Mouse (Mus musculus): ENCODE data around the gene Tnfsf13b. TPM values are rescaled to one million over a fixed set of nuclear protein-coding genes. Genes with fewer than 3 reads are reported as not detected.

Tnfsf13b gene
- polyA plus RNA-seq, 1 experiment from 2014 or later: 0.25 TPM

DNA sequence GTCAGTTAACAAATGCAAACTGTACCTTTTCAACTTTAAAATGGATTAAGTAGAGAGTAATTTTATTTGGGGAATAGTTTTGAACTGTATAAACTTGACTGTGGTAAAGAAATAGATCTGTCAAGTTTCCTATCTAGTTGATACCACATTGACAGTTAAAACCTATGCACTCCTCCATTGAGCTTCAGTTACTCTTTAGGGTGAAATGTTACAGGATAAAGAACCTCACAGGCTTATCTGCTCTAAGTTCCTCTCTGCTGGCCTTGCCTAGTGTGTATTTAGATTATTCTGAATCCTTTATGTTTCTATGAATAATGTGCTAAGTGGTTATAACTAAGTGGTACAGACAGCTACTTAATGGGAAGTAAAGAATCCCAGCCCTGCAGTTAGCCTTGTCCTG is 26.1 kb upstream of the Tnfsf13b start:
- Histone ChIP-seq H3K9me3 (ENCODE audit: control insufficient read depth, low read length) (no peaks in the 10 kb centered on the region), H3K4me1 (replicated peaks; ENCODE audit: control insufficient read depth, insufficient read depth) (peaks cover 8% of the 10 kb centered on the region), H3K27me3 (ENCODE audit: control insufficient read depth, insufficient read depth, low read length) (no peaks in the 10 kb centered on the region), H3K27ac (replicated peaks) (no peak overlapping the region), H3K4me2 (replicated peaks; ENCODE audit: low read depth) (no peak overlapping the region), H3K9ac (ENCODE audit: low read length) (no peak overlapping the region), H3K4me3 (ENCODE audit: low read depth, low read length) (no peak overlapping the region), H3K36me3 (ENCODE audit: control insufficient read depth, insufficient read depth, low read length) (no peaks in the 10 kb centered on the region)
- ATAC-seq (ENCODE audit: low FRiP score, low TSS enrichment): no peak
- no peak for TF ChIP-seq EP300 (optimal IDR thresholded peaks at IDR 0.05)
- TF ChIP-seq CTCF (IDR thresholded peaks at IDR 0.05; ENCODE audit: low read depth): no peak
- no peak for DNase-seq (ENCODE audit: low spot score)

DNA sequence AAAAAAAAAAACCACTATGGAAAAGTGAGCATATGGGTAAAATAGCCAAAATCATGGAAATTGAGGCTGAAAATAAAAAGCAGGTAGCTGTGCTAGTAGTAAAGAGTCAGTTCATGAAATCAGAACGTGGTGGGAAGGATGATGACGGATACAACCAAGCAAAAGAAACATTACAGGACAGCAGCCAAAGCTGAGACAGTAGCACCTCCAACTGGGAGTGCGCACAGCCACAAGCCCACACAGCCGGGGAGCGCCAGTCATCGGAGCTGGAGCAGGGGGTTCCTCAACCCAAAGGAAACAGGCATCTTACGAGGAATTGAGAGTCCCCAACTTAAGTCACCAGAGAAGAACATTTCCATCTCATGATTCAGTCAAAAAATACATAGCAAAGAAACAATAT is 2.2 kb upstream of the Tnfsf13b start:
- H3K4me2 ChIP-seq (replicated peaks; ENCODE audit: low read depth): no peak overlapping the region
- TF ChIP-seq EP300 (optimal IDR thresholded peaks at IDR 0.05) (no peak), CTCF (IDR thresholded peaks at IDR 0.05; ENCODE audit: low read depth) (no peak)
- H3K27ac ChIP-seq (replicated peaks): no peak overlapping the region
- H3K36me3 ChIP-seq (ENCODE audit: control insufficient read depth, insufficient read depth, low read length): no peaks in the 10 kb centered on the region
- H3K9me3 ChIP-seq (ENCODE audit: control insufficient read depth, low read length): no peaks in the 10 kb centered on the region
- no peak overlapping the region for H3K9ac ChIP-seq (ENCODE audit: low read length)
- DNase-seq (ENCODE audit: low spot score) (no peak), ATAC-seq (ENCODE audit: low FRiP score, low TSS enrichment) (no peak)
- 78% methylated on average over 7 of the region's 7 CpGs for WGBS
- H3K4me1 ChIP-seq (replicated peaks; ENCODE audit: control insufficient read depth, insufficient read depth): peaks cover 2% of the 10 kb centered on the region; the same call in 1 of the 2 replicates
- H3K4me3 ChIP-seq (ENCODE audit: low read depth, low read length): no peak overlapping the region
- no peaks in the 10 kb centered on the region for H3K27me3 ChIP-seq (ENCODE audit: control insufficient read depth, insufficient read depth, low read length)

DNA sequence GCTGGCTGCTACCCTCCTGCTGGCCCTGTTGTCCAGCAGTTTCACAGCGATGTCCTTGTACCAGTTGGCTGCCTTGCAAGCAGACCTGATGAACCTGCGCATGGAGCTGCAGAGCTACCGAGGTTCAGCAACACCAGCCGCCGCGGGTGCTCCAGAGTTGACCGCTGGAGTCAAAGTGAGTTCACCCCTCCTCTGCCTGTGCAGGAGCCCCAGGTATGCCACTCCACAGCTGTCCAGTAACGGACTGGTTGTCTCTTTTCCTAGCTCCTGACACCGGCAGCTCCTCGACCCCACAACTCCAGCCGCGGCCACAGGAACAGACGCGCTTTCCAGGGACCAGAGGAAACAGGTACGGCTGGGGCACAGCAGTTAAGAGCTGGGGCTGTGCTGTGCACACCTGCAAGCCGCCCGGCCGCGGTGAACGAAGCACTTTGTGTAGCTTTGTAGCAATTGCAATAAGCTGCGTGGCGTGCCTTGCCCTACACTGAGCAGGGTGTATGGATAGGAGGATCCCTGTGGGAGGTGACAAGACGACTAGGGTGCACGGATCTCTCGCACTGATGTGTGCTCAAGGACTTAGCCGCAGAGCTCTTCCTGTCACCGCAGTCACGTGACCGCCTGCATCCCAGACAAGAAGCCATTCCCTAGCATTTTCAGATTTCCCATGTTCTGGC is 856 bp downstream of the Tnfsf13b start:
- WGBS: 7% methylated on average over 29 of the region's 29 CpGs
- H3K27ac ChIP-seq (replicated peaks): no peak overlapping the region

DNA sequence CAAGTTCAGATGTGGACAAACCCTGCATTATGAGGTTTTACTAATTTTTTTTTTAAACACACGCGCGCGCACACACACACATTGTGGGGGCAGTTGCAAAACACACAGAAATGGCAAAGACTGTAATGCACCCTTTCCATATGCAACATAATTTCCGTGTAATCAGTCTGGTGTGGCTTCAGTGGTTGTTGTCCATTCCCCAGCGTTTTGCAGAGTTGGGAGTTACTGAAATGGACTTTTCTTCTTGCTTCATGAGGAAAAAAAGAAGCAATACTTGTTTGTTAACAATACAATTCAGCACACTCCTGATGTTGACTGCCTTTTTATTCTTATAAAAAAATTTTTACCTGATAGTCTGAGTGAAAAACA is 1.4 kb downstream of the Tnfsf13b start:
- no peaks in the 10 kb centered on the region for H3K36me3 ChIP-seq (ENCODE audit: control insufficient read depth, insufficient read depth, low read length)
- DNase-seq (ENCODE audit: low spot score): no peak
- H3K27ac ChIP-seq (replicated peaks): no peak overlapping the region
- peak overlapping the region; percentile 24; the same call in 1 of the 2 replicates for H3K4me3 ChIP-seq (ENCODE audit: low read depth, low read length)
- H3K9me3 ChIP-seq (ENCODE audit: control insufficient read depth, low read length): no peaks in the 10 kb centered on the region
- no peaks in the 10 kb centered on the region for H3K27me3 ChIP-seq (ENCODE audit: control insufficient read depth, insufficient read depth, low read length)
- H3K4me1 ChIP-seq (replicated peaks; ENCODE audit: control insufficient read depth, insufficient read depth): peaks cover 2% of the 10 kb centered on the region; the same call in 1 of the 2 replicates
- WGBS: 37% methylated on average over 6 of the region's 6 CpGs
- TF ChIP-seq EP300 (optimal IDR thresholded peaks at IDR 0.05): no peak
- no peak for TF ChIP-seq CTCF (IDR thresholded peaks at IDR 0.05; ENCODE audit: low read depth)
- no peak for ATAC-seq (ENCODE audit: low FRiP score, low TSS enrichment)
- H3K9ac ChIP-seq (ENCODE audit: low read length): no peak overlapping the region
- peak overlapping the region; percentile 59 for H3K4me2 ChIP-seq (replicated peaks; ENCODE audit: low read depth)

More for the DNA sequence above, 856 bp downstream of the Tnfsf13b start:
- H3K4me2 ChIP-seq (replicated peaks; ENCODE audit: low read depth): peak overlapping the region; percentile 59
- H3K9ac ChIP-seq (ENCODE audit: low read length): peak overlapping the region; percentile 8; the same call in 1 of the 2 replicates
- no peaks in the 10 kb centered on the region for H3K27me3 ChIP-seq (ENCODE audit: control insufficient read depth, insufficient read depth, low read length)
- DNase-seq (ENCODE audit: low spot score): peak; percentile 49
- TF ChIP-seq CTCF (IDR thresholded peaks at IDR 0.05; ENCODE audit: low read depth) (no peak), EP300 (optimal IDR thresholded peaks at IDR 0.05) (no peak)
- H3K4me3 ChIP-seq (ENCODE audit: low read depth, low read length): peak overlapping the region; percentile 24
- H3K36me3 ChIP-seq (ENCODE audit: control insufficient read depth, insufficient read depth, low read length): no peaks in the 10 kb centered on the region
- peaks cover 2% of the 10 kb centered on the region; the same call in 1 of the 2 replicates for H3K4me1 ChIP-seq (replicated peaks; ENCODE audit: control insufficient read depth, insufficient read depth)
- ATAC-seq (ENCODE audit: low FRiP score, low TSS enrichment): no peak
- H3K9me3 ChIP-seq (ENCODE audit: control insufficient read depth, low read length): no peaks in the 10 kb centered on the region

DNA sequence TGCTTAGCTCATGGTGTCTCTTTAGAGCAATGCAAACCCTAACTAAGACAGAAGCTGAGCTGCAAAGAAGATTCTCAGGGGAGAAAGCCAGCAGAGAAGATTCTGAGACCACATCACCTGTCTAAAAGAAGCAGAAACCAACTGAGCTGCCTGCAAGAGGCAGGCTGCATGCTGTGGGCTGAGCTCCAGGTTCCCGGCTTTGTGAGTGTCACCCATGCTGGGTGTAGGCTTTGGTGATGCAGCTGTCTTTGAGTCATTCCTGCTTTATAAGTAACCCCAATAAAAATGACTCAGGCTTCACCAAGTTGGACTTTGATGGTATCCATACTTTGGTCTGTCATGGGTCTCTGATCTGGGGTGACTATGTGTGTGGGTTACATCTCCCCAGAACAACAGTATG is 10.0 kb downstream of the Tnfsf13b start:
- 86% methylated on average over 1 of the region's 1 CpGs for WGBS
- Histone ChIP-seq H3K9ac (ENCODE audit: low read length) (no peak overlapping the region), H3K27me3 (ENCODE audit: control insufficient read depth, insufficient read depth, low read length) (no peaks in the 10 kb centered on the region), H3K4me1 (replicated peaks; ENCODE audit: control insufficient read depth, insufficient read depth) (no peaks in the 10 kb centered on the region), H3K27ac (replicated peaks) (no peak overlapping the region), H3K4me3 (ENCODE audit: low read depth, low read length) (no peak overlapping the region), H3K36me3 (ENCODE audit: control insufficient read depth, insufficient read depth, low read length) (no peaks in the 10 kb centered on the region), H3K4me2 (replicated peaks; ENCODE audit: low read depth) (no peak overlapping the region), H3K9me3 (ENCODE audit: control insufficient read depth, low read length) (no peaks in the 10 kb centered on the region)
- DNase-seq (ENCODE audit: low spot score) (no peak), ATAC-seq (ENCODE audit: low FRiP score, low TSS enrichment) (no peak)
- TF ChIP-seq EP300 (optimal IDR thresholded peaks at IDR 0.05) (no peak), CTCF (IDR thresholded peaks at IDR 0.05; ENCODE audit: low read depth) (no peak)

DNA sequence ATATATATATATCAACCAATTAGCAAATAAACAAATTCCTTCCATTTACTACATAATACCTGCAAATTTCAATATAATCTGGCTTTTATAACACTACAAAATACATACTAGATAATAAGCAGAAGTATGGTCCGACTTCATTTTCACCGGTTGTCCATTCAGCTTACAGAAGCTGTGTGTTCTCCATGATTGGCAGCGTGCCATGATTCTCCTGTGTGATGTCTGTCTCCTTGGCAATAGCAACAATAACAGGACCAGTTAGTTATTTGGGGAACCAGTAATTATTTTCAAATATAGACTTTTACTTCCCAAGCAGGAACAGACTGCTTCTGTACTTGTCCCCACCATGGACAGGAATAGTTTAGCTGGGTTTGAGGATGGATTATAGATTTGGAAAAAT is 11.0 kb downstream of the Tnfsf13b start:
- TF ChIP-seq EP300 (optimal IDR thresholded peaks at IDR 0.05) (no peak), CTCF (IDR thresholded peaks at IDR 0.05; ENCODE audit: low read depth) (no peak)
- no peak overlapping the region for H3K27ac ChIP-seq (replicated peaks)
- ATAC-seq (ENCODE audit: low FRiP score, low TSS enrichment): no peak
- peak; percentile 18 for DNase-seq (ENCODE audit: low spot score)
- no peak overlapping the region for H3K9ac ChIP-seq (ENCODE audit: low read length)
- H3K4me3 ChIP-seq (ENCODE audit: low read depth, low read length): no peak overlapping the region
- no peak overlapping the region for H3K4me2 ChIP-seq (replicated peaks; ENCODE audit: low read depth)
- H3K9me3 ChIP-seq (ENCODE audit: control insufficient read depth, low read length): no peaks in the 10 kb centered on the region
- H3K4me1 ChIP-seq (replicated peaks; ENCODE audit: control insufficient read depth, insufficient read depth): no peaks in the 10 kb centered on the region
- WGBS: 56% methylated on average over 3 of the region's 3 CpGs
- no peaks in the 10 kb centered on the region for H3K36me3 ChIP-seq (ENCODE audit: control insufficient read depth, insufficient read depth, low read length)
- H3K27me3 ChIP-seq (ENCODE audit: control insufficient read depth, insufficient read depth, low read length): no peaks in the 10 kb centered on the region
